Mouse (Mus musculus): ENCODE data around the gene Ccdc167. TPM values are rescaled to one million over a fixed set of nuclear protein-coding genes. Genes with fewer than 3 reads are reported as not detected.

Ccdc167 gene
- polyA plus RNA-seq, 1 experiment from 2014 or later: 17.0 TPM

DNA sequence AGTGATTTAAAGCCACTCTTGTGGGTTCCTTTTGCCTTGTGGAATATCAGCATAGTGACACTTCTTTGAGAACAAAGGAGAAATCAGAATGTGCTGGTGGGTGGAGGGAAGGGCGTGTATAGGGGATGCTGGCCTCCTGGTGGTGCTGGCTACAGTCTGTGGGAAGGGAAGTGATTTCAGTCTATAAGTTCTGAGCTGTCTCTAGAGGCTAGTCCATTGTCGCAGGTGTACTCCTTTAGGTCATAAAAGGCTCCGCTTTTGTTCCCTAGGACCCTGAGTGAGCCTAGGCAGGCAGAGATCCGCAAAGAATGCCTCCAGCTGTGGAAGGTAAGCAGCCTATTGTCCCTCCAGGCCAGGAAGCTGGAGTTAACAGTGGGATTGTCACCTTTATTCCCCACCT lies 22.3 kb downstream of the Ccdc167 start:
- H3K9ac ChIP-seq (ENCODE audit: low read length): no peak overlapping the region
- no peak for DNase-seq (ENCODE audit: low spot score, missing footprints)
- no peak overlapping the region for H3K27ac ChIP-seq (ENCODE audit: low read depth, low read length)
- no peak overlapping the region for H3K4me2 ChIP-seq
- H3K36me3 ChIP-seq (ENCODE audit: control insufficient read depth, insufficient read depth, low read length): peaks cover 35% of the 10 kb centered on the region
- no peaks in the 10 kb centered on the region for H3K9me3 ChIP-seq (ENCODE audit: control insufficient read depth, low read length)
- no peak for ATAC-seq (ENCODE audit: low FRiP score)
- no peak overlapping the region for H3K4me3 ChIP-seq (ENCODE audit: low read depth, low read length)
- 82% methylated on average over 4 of the region's 4 CpGs for WGBS
- no peaks in the 10 kb centered on the region for H3K4me1 ChIP-seq (ENCODE audit: control insufficient read depth, insufficient read depth, low read length)
- H3K27me3 ChIP-seq (ENCODE audit: control insufficient read depth, insufficient read depth, low read length): no peaks in the 10 kb centered on the region

DNA sequence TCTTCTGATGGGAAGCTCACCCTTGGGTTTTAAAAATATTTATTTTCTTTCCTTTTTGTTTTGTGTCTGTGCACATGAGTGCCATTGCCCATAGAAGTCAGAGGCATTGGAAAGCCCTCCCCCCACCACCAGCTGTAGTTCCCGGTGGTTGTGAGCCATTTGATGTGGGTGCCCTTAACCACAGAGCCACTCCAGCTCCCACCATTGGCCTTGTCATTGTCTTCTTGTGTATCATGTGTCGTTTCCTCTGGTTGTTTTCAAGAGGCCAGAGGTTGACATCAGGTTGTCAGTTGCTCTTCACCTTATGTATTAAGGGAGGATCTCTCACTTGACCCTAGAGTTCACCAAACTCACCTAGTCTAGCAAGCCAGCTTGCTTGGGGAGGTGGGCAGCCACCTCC lies 23.3 kb downstream of the Ccdc167 start:
- 85% methylated on average over 2 of the region's 2 CpGs for WGBS
- DNase-seq (ENCODE audit: low spot score, missing footprints): no peak

DNA sequence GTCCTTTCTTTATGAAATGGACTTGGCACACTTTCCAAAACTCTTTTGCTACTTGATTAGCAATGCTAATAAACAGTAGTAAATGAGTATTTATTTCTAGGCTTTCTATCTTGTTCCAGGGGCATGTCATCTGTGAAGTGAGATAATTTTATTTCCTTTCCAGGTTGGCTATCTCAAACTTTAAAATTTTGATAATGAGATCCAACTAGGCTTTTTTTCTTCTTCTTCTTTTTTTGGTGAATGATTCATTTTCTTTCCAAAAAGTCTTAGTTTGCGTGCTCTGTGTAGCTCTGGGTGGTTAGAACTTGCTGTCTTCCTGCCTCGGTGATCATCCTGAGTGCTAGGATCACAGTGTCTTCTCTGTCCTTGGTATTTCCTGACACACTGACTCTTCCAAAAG lies 24.0 kb downstream of the Ccdc167 start:
- no peak overlapping the region for H3K27ac ChIP-seq (ENCODE audit: low read depth, low read length)
- H3K4me3 ChIP-seq (ENCODE audit: low read depth, low read length): no peak overlapping the region
- no peaks in the 10 kb centered on the region for H3K9me3 ChIP-seq (ENCODE audit: control insufficient read depth, low read length)
- H3K36me3 ChIP-seq (ENCODE audit: control insufficient read depth, insufficient read depth, low read length): peaks cover 33% of the 10 kb centered on the region
- ATAC-seq (ENCODE audit: low FRiP score) (no peak), DNase-seq (ENCODE audit: low spot score, missing footprints) (no peak)
- H3K4me1 ChIP-seq (ENCODE audit: control insufficient read depth, insufficient read depth, low read length): no peaks in the 10 kb centered on the region
- 96% methylated on average over 2 of the region's 2 CpGs for WGBS
- no peaks in the 10 kb centered on the region for H3K27me3 ChIP-seq (ENCODE audit: control insufficient read depth, insufficient read depth, low read length)
- no peak overlapping the region for H3K4me2 ChIP-seq
- no peak overlapping the region for H3K9ac ChIP-seq (ENCODE audit: low read length)

More for the DNA sequence above, 23.3 kb downstream of the Ccdc167 start:
- H3K9me3 ChIP-seq (ENCODE audit: control insufficient read depth, low read length): no peaks in the 10 kb centered on the region
- H3K36me3 ChIP-seq (ENCODE audit: control insufficient read depth, insufficient read depth, low read length): peaks cover 36% of the 10 kb centered on the region
- no peak overlapping the region for H3K4me3 ChIP-seq (ENCODE audit: low read depth, low read length)
- H3K27ac ChIP-seq (ENCODE audit: low read depth, low read length): no peak overlapping the region
- no peaks in the 10 kb centered on the region for H3K4me1 ChIP-seq (ENCODE audit: control insufficient read depth, insufficient read depth, low read length)
- no peak for ATAC-seq (ENCODE audit: low FRiP score)
- H3K27me3 ChIP-seq (ENCODE audit: control insufficient read depth, insufficient read depth, low read length): no peaks in the 10 kb centered on the region
- H3K4me2 ChIP-seq: no peak overlapping the region
- H3K9ac ChIP-seq (ENCODE audit: low read length): no peak overlapping the region

DNA sequence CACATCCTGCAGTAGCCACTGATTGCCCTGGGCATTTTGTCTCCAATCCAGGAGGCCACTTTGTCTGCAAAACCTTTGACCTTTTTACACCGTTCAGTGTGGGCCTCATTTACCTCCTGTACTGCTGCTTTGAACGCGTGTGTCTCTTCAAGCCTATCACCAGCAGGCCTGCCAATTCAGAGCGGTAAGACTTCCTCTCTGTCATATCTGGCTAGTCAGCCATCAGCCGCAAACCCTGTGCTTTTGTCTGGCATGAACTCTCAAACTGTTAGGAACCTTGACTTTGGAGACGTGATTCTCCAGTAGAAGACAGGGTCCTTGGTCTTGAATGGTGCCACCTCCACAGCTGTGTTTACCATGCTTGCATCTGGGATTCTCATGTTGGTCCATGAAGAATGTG lies 26.6 kb downstream of the Ccdc167 start:
- H3K36me3 ChIP-seq (ENCODE audit: control insufficient read depth, insufficient read depth, low read length): peaks cover 30% of the 10 kb centered on the region
- ATAC-seq (ENCODE audit: low FRiP score): no peak

DNA sequence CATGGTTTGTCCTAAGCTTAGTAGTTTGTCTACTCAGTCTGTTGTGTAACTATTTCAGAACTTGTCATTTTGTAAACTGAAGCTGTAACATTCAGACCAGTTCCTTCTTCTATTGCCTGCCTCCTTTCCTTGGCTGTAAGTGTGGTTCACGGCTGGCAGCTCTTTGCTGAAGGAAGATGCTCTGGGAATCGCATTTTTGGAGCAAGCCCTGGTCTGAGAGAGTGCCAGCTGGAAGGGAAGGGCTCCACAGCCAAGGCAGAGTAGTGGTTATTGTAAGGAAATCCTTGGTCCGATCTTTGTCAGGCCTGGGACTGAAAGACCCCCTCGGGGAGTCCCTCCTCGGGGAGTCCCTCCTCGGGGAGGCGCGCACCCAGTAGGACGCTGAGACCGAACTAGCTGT lies 28.2 kb downstream of the Ccdc167 start:
- no peaks in the 10 kb centered on the region for H3K9me3 ChIP-seq (ENCODE audit: control insufficient read depth, low read length)
- H3K27me3 ChIP-seq (ENCODE audit: control insufficient read depth, insufficient read depth, low read length): no peaks in the 10 kb centered on the region
- 95% methylated on average over 10 of the region's 10 CpGs for WGBS
- no peak overlapping the region for H3K4me2 ChIP-seq
- no peak overlapping the region for H3K27ac ChIP-seq (ENCODE audit: low read depth, low read length)
- H3K4me3 ChIP-seq (ENCODE audit: low read depth, low read length): no peak overlapping the region
- H3K9ac ChIP-seq (ENCODE audit: low read length): no peak overlapping the region
- H3K4me1 ChIP-seq (ENCODE audit: control insufficient read depth, insufficient read depth, low read length): no peaks in the 10 kb centered on the region
- no peak for ATAC-seq (ENCODE audit: low FRiP score)
- peaks cover 26% of the 10 kb centered on the region for H3K36me3 ChIP-seq (ENCODE audit: control insufficient read depth, insufficient read depth, low read length)
- DNase-seq (ENCODE audit: low spot score, missing footprints): no peak

More for the DNA sequence above, 26.6 kb downstream of the Ccdc167 start:
- Histone ChIP-seq H3K4me1 (ENCODE audit: control insufficient read depth, insufficient read depth, low read length) (no peaks in the 10 kb centered on the region), H3K4me3 (ENCODE audit: low read depth, low read length) (no peak overlapping the region), H3K27me3 (ENCODE audit: control insufficient read depth, insufficient read depth, low read length) (no peaks in the 10 kb centered on the region), H3K9ac (ENCODE audit: low read length) (no peak overlapping the region), H3K4me2 (no peak overlapping the region), H3K9me3 (ENCODE audit: control insufficient read depth, low read length) (no peaks in the 10 kb centered on the region), H3K27ac (ENCODE audit: low read depth, low read length) (no peak overlapping the region)
- 91% methylated on average over 6 of the region's 6 CpGs for WGBS
- no peak for DNase-seq (ENCODE audit: low spot score, missing footprints)

DNA sequence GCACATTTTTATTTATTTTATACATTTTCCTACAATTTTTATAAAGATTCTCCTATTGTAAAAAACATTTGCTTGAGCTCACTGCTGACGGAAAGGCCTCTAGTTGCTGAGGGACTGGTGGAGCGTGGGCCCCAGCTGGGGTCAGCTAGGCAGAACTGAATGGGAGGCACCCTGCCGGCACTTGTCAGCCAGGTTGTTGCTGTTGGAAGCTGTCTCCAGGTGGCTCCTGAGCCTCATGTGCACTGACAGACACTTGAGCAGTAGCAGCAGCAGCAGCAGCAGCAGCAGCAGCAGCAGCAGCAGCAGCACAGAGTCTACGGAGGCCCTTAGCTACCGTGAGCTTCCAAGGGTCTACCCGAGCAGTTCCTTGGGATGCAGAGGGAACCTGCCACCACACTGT lies 29.5 kb downstream of the Ccdc167 start:
- Histone ChIP-seq H3K27me3 (ENCODE audit: control insufficient read depth, insufficient read depth, low read length) (no peaks in the 10 kb centered on the region), H3K4me3 (ENCODE audit: low read depth, low read length) (no peak overlapping the region), H3K4me2 (no peak overlapping the region), H3K36me3 (ENCODE audit: control insufficient read depth, insufficient read depth, low read length) (peaks cover 28% of the 10 kb centered on the region), H3K4me1 (ENCODE audit: control insufficient read depth, insufficient read depth, low read length) (no peaks in the 10 kb centered on the region), H3K9ac (ENCODE audit: low read length) (no peak overlapping the region), H3K27ac (ENCODE audit: low read depth, low read length) (no peak overlapping the region), H3K9me3 (ENCODE audit: control insufficient read depth, low read length) (no peaks in the 10 kb centered on the region)
- DNase-seq (ENCODE audit: low spot score, missing footprints) (no peak), ATAC-seq (ENCODE audit: low FRiP score) (no peak)
- 85% methylated on average over 6 of the region's 6 CpGs for WGBS

DNA sequence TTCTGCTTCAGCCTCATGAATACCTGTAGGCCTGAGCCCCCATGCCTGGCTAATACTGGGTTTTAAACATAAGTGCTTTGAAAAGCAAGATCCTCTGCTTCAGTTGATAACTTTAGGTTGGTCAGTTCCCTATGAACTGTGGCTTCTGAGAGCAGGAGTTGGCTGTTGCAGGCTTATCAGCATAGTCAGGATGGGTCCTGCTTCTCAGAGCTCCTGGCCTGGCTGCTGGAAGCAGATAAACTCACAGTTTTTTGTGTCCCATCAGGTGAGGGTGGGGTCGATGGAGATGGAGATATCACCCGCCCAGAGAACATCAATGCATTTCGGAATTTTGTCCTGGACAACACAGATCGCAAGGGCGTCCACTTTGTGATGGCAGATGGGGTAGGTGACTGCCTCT lies 30.1 kb downstream of the Ccdc167 start:
- Histone ChIP-seq H3K4me2 (no peak overlapping the region), H3K27me3 (ENCODE audit: control insufficient read depth, insufficient read depth, low read length) (no peaks in the 10 kb centered on the region), H3K9me3 (ENCODE audit: control insufficient read depth, low read length) (no peaks in the 10 kb centered on the region), H3K4me1 (ENCODE audit: control insufficient read depth, insufficient read depth, low read length) (no peaks in the 10 kb centered on the region), H3K4me3 (ENCODE audit: low read depth, low read length) (no peak overlapping the region), H3K36me3 (ENCODE audit: control insufficient read depth, insufficient read depth, low read length) (peaks cover 28% of the 10 kb centered on the region), H3K9ac (ENCODE audit: low read length) (no peak overlapping the region), H3K27ac (ENCODE audit: low read depth, low read length) (no peak overlapping the region)
- DNase-seq (ENCODE audit: low spot score, missing footprints) (no peak), ATAC-seq (ENCODE audit: low FRiP score) (no peak)
- WGBS: 97% methylated on average over 5 of the region's 5 CpGs

DNA sequence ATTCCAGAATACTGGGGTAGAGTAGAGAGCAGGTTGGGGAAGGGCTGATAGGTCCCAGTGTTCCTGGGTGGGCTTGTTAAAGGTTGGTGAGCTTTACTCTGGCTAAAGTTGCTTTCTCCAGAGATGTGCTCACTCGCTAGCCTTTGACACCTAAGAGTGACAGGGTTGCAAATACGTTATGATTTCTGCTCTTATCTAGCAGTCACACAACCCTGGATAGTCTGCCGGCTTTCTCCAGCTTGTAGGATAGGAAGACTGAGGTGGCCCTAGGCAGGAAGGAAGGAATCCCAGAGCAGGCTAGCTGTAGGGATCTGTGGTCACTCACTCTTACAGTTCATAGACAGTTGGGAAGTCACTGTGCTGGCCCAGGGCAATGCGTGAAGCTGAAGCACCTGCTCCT lies 32.6 kb downstream of the Ccdc167 start:
- no peaks in the 10 kb centered on the region for H3K9me3 ChIP-seq (ENCODE audit: control insufficient read depth, low read length)
- no peaks in the 10 kb centered on the region for H3K4me1 ChIP-seq (ENCODE audit: control insufficient read depth, insufficient read depth, low read length)
- H3K4me3 ChIP-seq (ENCODE audit: low read depth, low read length): no peak overlapping the region
- no peak overlapping the region for H3K9ac ChIP-seq (ENCODE audit: low read length)
- DNase-seq (ENCODE audit: low spot score, missing footprints): no peak
- no peak overlapping the region for H3K4me2 ChIP-seq
- no peaks in the 10 kb centered on the region for H3K27me3 ChIP-seq (ENCODE audit: control insufficient read depth, insufficient read depth, low read length)
- ATAC-seq (ENCODE audit: low FRiP score): no peak
- no peak overlapping the region for H3K27ac ChIP-seq (ENCODE audit: low read depth, low read length)
- 95% methylated on average over 4 of the region's 4 CpGs for WGBS
- H3K36me3 ChIP-seq (ENCODE audit: control insufficient read depth, insufficient read depth, low read length): peaks cover 20% of the 10 kb centered on the region

DNA sequence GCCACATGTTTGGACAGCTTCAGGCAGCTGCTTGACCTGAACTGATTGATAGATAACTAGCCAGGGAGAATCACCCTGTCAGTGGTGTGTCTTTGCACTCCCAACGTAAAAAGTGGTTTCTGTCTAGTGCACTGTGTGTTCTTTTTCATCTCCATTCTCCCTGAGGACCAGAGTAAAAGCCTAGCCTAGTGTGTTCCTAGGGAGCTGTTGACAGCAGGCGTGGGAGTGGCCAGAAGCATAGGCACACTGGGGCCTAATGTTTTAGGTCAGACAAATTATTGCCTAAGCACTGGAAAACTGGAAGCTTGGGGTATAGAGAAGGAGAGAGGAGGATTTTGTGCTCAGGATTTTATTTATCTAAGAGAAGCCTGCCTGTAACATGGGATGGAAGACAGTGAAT lies 33.7 kb downstream of the Ccdc167 start:
- ATAC-seq (ENCODE audit: low FRiP score): no peak
- no peak for DNase-seq (ENCODE audit: low spot score, missing footprints)
- H3K9ac ChIP-seq (ENCODE audit: low read length): no peak overlapping the region
- H3K36me3 ChIP-seq (ENCODE audit: control insufficient read depth, insufficient read depth, low read length): peaks cover 17% of the 10 kb centered on the region
- H3K4me3 ChIP-seq (ENCODE audit: low read depth, low read length): no peak overlapping the region
- WGBS: 90% methylated on average over 2 of the region's 2 CpGs
- H3K9me3 ChIP-seq (ENCODE audit: control insufficient read depth, low read length): no peaks in the 10 kb centered on the region
- no peaks in the 10 kb centered on the region for H3K27me3 ChIP-seq (ENCODE audit: control insufficient read depth, insufficient read depth, low read length)
- no peak overlapping the region for H3K4me2 ChIP-seq
- H3K27ac ChIP-seq (ENCODE audit: low read depth, low read length): no peak overlapping the region
- no peaks in the 10 kb centered on the region for H3K4me1 ChIP-seq (ENCODE audit: control insufficient read depth, insufficient read depth, low read length)

DNA sequence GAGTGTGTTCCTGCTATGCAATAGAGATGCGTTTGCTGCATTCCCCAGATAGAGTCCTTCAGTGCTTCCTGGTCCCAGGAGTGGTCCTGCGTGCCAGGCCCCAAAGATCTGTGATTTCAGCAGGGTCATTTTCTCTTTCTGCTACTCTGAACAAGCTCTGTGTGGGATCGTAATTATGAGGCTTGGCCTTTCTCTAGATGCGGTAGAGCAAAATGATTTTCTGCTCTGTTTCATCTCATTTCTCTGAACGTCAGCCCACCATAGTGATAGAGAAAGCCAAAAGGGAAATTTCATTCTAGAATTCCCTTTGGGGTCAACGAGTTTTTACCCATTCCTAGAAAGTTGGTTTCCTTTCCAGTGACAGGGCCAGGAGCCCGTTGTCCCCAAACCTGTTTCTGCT lies 34.6 kb downstream of the Ccdc167 start:
- ATAC-seq (ENCODE audit: low FRiP score) (no peak), DNase-seq (ENCODE audit: low spot score, missing footprints) (no peak)
- Histone ChIP-seq H3K27ac (ENCODE audit: low read depth, low read length) (no peak overlapping the region), H3K4me3 (ENCODE audit: low read depth, low read length) (no peak overlapping the region), H3K4me2 (no peak overlapping the region), H3K4me1 (ENCODE audit: control insufficient read depth, insufficient read depth, low read length) (no peaks in the 10 kb centered on the region), H3K9ac (ENCODE audit: low read length) (no peak overlapping the region), H3K36me3 (ENCODE audit: control insufficient read depth, insufficient read depth, low read length) (peaks cover 14% of the 10 kb centered on the region; the same call in 1 of the 2 replicates), H3K9me3 (ENCODE audit: control insufficient read depth, low read length) (no peaks in the 10 kb centered on the region), H3K27me3 (ENCODE audit: control insufficient read depth, insufficient read depth, low read length) (no peaks in the 10 kb centered on the region)
- 81% methylated on average over 7 of the region's 7 CpGs for WGBS

All from midbrain, embryonic 11.5 days (tissue).